Mouse (Mus musculus) hindbrain, embryonic 12.5 days (tissue): ENCODE results near the gene Gm26558. TPM values are rescaled to one million over a fixed set of nuclear protein-coding genes. Genes with fewer than 3 reads are reported as not detected.
A peak's percentile ranks its signal among the peaks of the same experiment; 100 is the strongest.

ENCODE experiments used
- ATAC-seq: fragments of 200-750 bp; cut with Nextera tagmentation; 2 replicates; pipeline ENCODE4 v1.8.0; 2017; ENCODE audit warnings: moderate TSS enrichment; ENCODE audit not compliant: low FRiP score
- H3K27ac ChIP-seq: fragments of 300-500 bp; sonication (generic); 2 replicates; pipeline ENCODE4 v1.5.1; 2016; ENCODE audit warnings: mild to moderate bottlenecking
- H3K27me3 ChIP-seq: fragments of 300-500 bp; sonication (generic); 2 replicates; pipeline ENCODE4 v1.6.1; 2016; ENCODE audit warnings: mild to moderate bottlenecking
- H3K36me3 ChIP-seq: fragments of 300-500 bp; sonication (generic); 2 replicates; pipeline ENCODE4 v1.6.1; 2016; ENCODE audit warnings: mild to moderate bottlenecking
- H3K4me1 ChIP-seq: fragments of 300-500 bp; sonication (generic); 2 replicates; pipeline ENCODE4 v1.6.1; 2016
- H3K4me2 ChIP-seq: fragments of 300-500 bp; sonication (generic); replicated peaks from 2 replicates; pipeline ENCODE4 v1.6.1; 2016; ENCODE audit warnings: mild to moderate bottlenecking
- H3K4me3 ChIP-seq: fragments of 300-500 bp; sonication (generic); 2 replicates; pipeline ENCODE4 v1.5.1; 2016; ENCODE audit warnings: mild to moderate bottlenecking
- H3K9ac ChIP-seq: fragments of 300-500 bp; sonication (generic); 2 replicates; pipeline ENCODE4 v1.6.1; 2016; ENCODE audit warnings: mild to moderate bottlenecking, moderate library complexity
- H3K9me3 ChIP-seq: fragments of 300-500 bp; sonication (generic); replicated peaks from 2 replicates; pipeline ENCODE4 v1.6.1; 2016; ENCODE audit warnings: mild to moderate bottlenecking
- WGBS: fragments of 180-500 bp; shearing (Covaris S2); methylation state at CpG from one replicate; pipeline ENCODE4 v1.1.7; 2016; 5-methylcytosine and 5-hydroxymethylcytosine counted together
- polyA plus RNA-seq: library from polyadenylated mRNA; unstranded; fragments of >200 nt; fragmentation: Nextera tagmentation; extraction: Ambion mirVana; gene quantifications from 2 replicates; pipeline ENCODE4 v1.2.1, GENCODE M21; 2016

The Gm26558 gene
- 4.4 and 5.0 TPM in 2 replicates for polyA plus RNA-seq

DNA sequence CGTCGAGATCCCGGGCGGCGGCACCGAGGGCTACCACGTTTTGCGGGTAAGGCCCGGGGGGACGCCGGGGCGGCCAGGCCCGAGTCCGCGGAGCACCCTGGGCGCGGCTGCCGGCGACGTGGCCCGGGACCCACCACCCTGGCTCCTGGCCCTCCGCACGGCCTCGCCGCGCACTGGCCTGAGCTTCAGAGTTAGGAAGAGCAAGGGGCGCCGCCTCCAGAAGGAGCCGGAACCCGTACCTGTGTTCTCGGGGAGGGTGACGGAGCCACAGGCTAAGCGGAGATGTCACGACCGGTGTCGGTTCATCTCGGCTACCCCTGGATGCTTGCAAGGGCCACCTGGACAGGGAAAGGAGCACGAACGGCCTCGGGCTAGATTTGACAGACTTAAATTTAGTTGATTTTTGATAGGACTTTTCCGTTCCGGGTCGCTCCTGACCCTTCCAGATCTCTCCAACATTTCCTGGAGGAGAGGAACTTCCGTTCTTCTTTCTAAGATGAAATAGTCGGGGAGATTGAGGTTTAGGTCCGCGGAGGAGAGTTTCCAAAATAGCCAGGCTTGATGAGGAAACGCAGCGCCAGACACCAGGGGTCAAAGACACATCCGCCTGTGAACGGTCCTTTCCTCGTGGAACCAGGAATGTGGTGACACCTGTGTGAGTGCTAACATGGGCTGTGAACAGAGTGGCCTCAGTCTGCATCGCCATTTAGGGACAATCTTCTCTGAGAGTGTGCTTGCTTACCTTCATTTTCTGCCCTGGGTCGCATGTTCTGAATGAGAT is at the start of gene Gm26558:
Gene Gm26558 (minus strand): TSS at position 394 of the 781 bp plus-strand sequence.
- H3K9me3 ChIP-seq: no peaks in the 10 kb centered on the region
- H3K27ac ChIP-seq: peak within 1 kb of the TSS; percentile 90
- peaks cover 15% of the 10 kb centered on the region for H3K4me1 ChIP-seq
- H3K27me3 ChIP-seq: no peaks in the 10 kb centered on the region
- H3K4me3 ChIP-seq: peak within 1 kb of the TSS; percentile 95
- peak; percentile 85; the same call in 1 of the 2 replicates for ATAC-seq
- H3K9ac ChIP-seq: peak within 1 kb of the TSS; percentile 93
- no peaks in the 10 kb centered on the region for H3K36me3 ChIP-seq
- peak within 1 kb of the TSS; percentile 69 for H3K4me2 ChIP-seq
- under 1% methylated on average over 54 of the region's 54 CpGs for WGBS

DNA sequence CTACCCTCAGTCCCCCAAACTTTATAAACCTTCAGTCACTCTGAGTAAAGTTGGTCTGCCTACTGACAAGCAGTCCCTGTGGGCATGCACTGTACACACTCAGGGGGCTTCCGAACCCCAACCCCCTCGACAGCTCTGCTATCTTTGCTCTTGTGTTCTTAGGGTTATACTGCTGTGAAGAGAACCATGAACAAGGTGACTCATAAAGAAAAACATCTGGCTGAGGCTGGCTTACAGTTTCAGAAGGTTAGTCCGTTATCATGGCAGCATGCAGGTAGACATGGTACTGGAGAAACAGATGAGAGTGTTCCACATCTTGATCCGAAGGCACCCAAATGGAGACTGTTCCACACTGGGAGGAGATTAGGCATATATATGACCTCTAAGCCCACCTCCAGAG is 49.0 kb upstream of the Gm26558 start:
- Histone ChIP-seq H3K36me3 (peaks cover 39% of the 10 kb centered on the region), H3K4me2 (no peak overlapping the region), H3K9ac (no peak overlapping the region), H3K4me1 (no peaks in the 10 kb centered on the region), H3K4me3 (no peak overlapping the region), H3K27me3 (no peaks in the 10 kb centered on the region), H3K9me3 (no peaks in the 10 kb centered on the region), H3K27ac (no peak overlapping the region)
- WGBS: 93% methylated on average over 4 of the region's 4 CpGs
- ATAC-seq: no peak

DNA sequence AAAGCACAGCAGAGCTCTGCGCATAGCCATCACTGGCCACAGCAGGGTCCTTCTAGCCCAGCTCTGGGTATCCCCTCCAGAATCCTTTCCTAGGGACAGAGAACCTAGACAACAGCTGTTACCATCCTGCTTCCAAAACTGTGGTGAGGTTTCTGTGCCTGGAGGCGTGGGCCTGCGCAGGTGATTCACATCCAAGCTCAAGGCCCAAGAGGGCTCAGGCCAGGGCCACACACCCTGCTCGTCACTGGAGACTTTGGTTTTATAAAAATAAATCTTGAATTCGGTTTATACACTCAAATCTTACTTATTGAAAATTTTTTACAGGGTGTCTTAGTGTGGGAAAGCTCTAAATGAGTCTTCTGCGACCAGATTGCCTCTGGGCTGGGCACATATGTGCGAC is 48.3 kb upstream of the Gm26558 start:
- ATAC-seq: no peak
- Histone ChIP-seq H3K27me3 (no peaks in the 10 kb centered on the region), H3K9ac (no peak overlapping the region), H3K27ac (no peak overlapping the region), H3K9me3 (no peaks in the 10 kb centered on the region), H3K4me1 (no peaks in the 10 kb centered on the region), H3K36me3 (peaks cover 34% of the 10 kb centered on the region), H3K4me2 (no peak overlapping the region), H3K4me3 (no peak overlapping the region)
- WGBS: 93% methylated on average over 7 of the region's 7 CpGs

DNA sequence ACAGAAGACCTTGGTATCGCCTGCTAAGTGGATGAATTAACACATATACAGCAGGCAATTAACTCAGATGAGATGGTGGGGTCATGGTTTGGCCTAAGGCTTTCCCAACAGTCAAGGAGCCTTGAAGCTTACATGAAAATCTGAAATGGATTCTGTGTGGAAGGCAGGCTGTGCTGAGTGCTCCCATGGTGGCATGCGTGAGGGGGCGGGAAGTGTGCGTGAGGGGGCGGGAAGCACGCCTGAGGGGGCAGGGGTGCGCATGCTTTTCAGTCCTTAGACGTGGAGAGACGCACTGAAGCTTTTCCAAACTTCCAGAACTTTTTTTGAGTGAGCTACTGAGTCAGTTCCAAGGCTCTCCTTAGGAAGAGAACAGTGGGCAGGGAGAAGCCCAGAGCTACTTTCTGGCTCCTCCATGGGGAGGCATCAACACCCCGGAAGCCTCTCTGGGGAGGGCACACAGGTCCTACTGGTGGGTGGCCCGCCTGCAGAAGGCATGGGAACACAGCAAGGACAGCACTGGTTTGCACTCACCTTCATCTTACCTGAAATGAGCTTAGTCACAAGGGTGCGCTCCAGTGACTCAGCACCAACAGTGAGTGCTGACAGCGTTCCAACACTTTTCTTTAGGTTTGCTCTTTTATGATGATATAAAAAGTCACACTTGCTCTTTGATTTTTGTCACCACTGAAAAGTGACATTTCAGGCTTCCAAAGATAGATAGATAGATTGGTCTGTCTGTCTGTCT is 47.2 kb upstream of the Gm26558 start:
- Histone ChIP-seq H3K9ac (no peak overlapping the region), H3K27ac (no peak overlapping the region), H3K4me1 (peaks cover 5% of the 10 kb centered on the region), H3K9me3 (no peaks in the 10 kb centered on the region), H3K27me3 (no peaks in the 10 kb centered on the region), H3K36me3 (peaks cover 28% of the 10 kb centered on the region), H3K4me2 (no peak overlapping the region), H3K4me3 (no peak overlapping the region)
- 83% methylated on average over 13 of the region's 13 CpGs for WGBS
- ATAC-seq: no peak

DNA sequence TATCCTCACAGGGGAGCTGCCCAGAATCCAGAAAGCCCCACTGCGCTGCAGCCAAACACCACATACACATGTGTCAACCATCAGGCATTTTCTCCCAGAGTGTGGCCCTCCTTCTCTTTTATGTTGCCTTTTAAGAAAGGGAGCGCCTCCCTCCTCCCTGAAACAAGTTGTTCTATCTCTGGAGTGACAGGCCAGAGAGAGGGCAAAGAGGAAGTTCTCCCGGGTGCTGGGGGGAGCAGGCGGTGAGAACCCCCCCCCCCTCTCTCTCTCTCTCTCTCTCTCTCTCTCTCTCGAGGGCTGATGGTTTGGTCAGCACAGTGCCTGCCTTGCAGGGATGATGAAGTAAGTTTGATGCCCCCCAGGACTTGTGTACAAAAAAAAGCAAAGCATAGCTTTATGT is 40.5 kb upstream of the Gm26558 start:
- H3K4me2 ChIP-seq: no peak overlapping the region
- peaks cover 5% of the 10 kb centered on the region for H3K4me1 ChIP-seq
- H3K4me3 ChIP-seq: no peak overlapping the region
- no peaks in the 10 kb centered on the region for H3K9me3 ChIP-seq
- H3K27ac ChIP-seq: no peak overlapping the region
- H3K27me3 ChIP-seq: no peaks in the 10 kb centered on the region
- no peak for ATAC-seq
- no peak overlapping the region for H3K9ac ChIP-seq
- WGBS: 40% methylated on average over 5 of the region's 5 CpGs
- H3K36me3 ChIP-seq: no peaks in the 10 kb centered on the region

DNA sequence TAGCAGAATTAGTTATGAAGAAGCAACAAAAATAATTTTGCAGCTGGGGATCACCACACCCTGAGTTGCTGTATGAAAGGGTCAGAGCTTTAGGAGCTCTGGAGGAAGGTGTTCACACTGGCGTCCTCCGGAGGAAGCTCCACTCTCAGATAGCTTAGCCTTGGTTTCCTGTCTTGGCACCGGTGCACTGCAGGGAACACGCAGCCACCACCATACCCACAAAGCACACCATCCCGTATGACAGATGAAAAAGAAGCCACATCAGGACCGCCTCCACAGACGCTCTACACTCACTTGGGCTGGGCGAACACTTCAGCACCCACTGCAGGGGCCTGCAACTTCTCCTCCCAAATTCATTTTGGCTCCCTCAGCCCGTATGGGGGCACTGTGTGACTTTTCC is 39.7 kb upstream of the Gm26558 start:
- Histone ChIP-seq H3K27me3 (no peaks in the 10 kb centered on the region), H3K36me3 (no peaks in the 10 kb centered on the region), H3K9ac (no peak overlapping the region), H3K27ac (no peak overlapping the region), H3K4me3 (no peak overlapping the region), H3K4me2 (no peak overlapping the region), H3K9me3 (no peaks in the 10 kb centered on the region), H3K4me1 (peaks cover 5% of the 10 kb centered on the region)
- no peak for ATAC-seq
- WGBS: 60% methylated on average over 9 of the region's 9 CpGs

DNA sequence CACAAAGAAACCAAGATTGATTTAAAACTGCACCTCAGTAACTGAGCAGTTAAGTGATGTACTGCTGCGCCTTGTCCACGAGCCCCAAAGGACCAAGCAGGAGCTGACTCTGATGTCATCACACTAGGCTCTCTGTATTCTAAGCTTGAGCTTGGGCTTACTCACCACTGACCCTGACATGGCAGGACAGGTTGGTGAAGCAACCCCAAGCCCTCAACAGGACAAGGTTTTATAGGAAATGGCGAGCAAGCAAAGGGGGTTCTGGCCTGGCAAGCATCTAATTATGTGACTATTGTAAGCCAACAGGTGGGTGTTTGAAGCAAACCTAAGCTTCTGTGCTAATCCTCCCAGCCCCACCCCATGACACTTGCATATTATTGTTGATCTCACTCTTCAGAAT is 38.9 kb upstream of the Gm26558 start:
- WGBS: 92% methylated on average over 3 of the region's 3 CpGs

DNA sequence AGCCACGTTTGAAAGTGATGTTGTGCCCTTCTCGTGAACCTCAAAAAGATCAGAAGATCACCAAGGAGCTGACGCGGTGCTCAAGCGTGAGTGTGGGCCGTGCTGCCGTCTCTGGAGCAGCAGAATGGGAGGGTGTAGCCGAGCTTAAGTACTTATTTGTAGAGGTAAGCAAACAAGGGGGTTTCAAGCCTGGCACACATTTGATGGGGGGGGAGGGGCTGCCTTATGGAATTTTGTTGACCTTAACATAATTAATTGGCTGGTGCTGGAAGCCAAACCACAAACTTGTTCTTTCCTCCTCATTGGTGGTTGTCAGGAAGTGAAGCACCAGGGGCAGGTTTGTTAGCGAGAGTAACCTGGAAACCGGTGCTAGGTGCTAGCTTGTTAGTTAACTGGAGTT is 33.8 kb upstream of the Gm26558 start:
- WGBS: 90% methylated on average over 10 of the region's 10 CpGs
- no peaks in the 10 kb centered on the region for H3K4me1 ChIP-seq
- H3K4me2 ChIP-seq: no peak overlapping the region
- no peaks in the 10 kb centered on the region for H3K27me3 ChIP-seq
- no peak overlapping the region for H3K27ac ChIP-seq
- H3K9me3 ChIP-seq: no peaks in the 10 kb centered on the region
- no peak overlapping the region for H3K9ac ChIP-seq
- ATAC-seq: no peak
- H3K36me3 ChIP-seq: peaks cover 16% of the 10 kb centered on the region
- no peak overlapping the region for H3K4me3 ChIP-seq

More for the DNA sequence above, 38.9 kb upstream of the Gm26558 start:
- no peak overlapping the region for H3K4me2 ChIP-seq
- H3K27ac ChIP-seq: no peak overlapping the region
- H3K27me3 ChIP-seq: no peaks in the 10 kb centered on the region
- no peak overlapping the region for H3K4me3 ChIP-seq
- no peaks in the 10 kb centered on the region for H3K9me3 ChIP-seq
- H3K9ac ChIP-seq: no peak overlapping the region
- no peaks in the 10 kb centered on the region for H3K36me3 ChIP-seq
- no peak for ATAC-seq
- peaks cover 5% of the 10 kb centered on the region for H3K4me1 ChIP-seq

DNA sequence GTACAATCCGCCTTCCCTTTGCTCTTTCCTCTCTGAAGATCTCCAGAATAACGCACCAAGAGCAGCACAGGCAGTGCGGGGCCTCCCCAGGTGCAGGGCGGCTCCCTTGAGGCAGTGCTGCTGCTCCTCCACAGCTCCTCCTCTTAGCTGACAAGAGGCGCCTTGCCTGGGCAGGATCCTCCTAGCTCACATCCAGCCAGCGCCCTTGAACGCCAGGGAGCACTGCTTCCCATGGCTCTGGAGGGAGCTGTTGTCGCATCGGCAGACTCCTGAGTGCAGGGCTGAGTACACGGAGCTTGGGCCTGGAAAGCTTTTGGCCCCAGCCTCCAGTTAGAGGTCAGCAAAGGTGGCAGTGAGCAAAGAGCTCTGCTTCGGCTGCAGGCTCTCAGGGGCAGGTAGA is 28.3 kb upstream of the Gm26558 start:
- Histone ChIP-seq H3K36me3 (peaks cover 70% of the 10 kb centered on the region), H3K9me3 (no peaks in the 10 kb centered on the region), H3K4me3 (no peak overlapping the region), H3K9ac (no peak overlapping the region), H3K27ac (no peak overlapping the region), H3K27me3 (no peaks in the 10 kb centered on the region), H3K4me2 (no peak overlapping the region), H3K4me1 (no peaks in the 10 kb centered on the region)
- no peak for ATAC-seq
- 89% methylated on average over 11 of the region's 11 CpGs for WGBS

DNA sequence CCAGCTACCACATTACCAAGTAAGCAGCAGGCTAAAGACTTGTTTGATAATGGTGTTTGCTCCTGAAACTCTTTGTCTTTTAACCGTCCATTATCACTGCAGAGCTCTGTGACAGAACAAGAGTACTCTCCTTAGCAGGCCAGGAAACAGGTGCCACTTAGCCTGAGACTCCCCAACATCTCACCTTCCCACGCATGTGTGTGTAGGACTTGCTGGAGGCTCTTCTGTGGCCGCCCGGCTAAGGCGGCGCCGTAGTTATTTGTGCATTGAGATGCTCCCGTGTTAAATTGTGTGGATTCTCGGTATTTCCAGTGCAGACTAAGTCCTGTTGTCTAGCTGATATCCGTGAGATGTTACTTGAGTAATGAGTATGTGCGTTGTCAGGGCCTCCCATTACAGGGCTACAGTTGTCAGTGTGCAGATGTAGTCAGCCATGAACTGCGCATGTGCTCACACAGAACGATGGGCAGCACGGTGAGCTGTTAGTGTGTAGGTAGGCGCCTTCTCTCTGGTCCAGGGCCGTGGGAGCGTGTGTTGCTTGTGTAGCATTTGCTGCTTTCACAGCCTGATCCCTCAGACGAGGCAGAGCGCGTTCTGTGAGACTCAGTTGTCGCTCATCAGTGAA is 26.7 kb upstream of the Gm26558 start:
- no peak for ATAC-seq
- no peak overlapping the region for H3K4me2 ChIP-seq
- peaks cover 85% of the 10 kb centered on the region for H3K36me3 ChIP-seq
- no peaks in the 10 kb centered on the region for H3K27me3 ChIP-seq
- H3K4me1 ChIP-seq: no peaks in the 10 kb centered on the region
- H3K4me3 ChIP-seq: no peak overlapping the region
- H3K9ac ChIP-seq: no peak overlapping the region
- 93% methylated on average over 21 of the region's 21 CpGs for WGBS
- H3K27ac ChIP-seq: no peak overlapping the region
- H3K9me3 ChIP-seq: no peaks in the 10 kb centered on the region

DNA sequence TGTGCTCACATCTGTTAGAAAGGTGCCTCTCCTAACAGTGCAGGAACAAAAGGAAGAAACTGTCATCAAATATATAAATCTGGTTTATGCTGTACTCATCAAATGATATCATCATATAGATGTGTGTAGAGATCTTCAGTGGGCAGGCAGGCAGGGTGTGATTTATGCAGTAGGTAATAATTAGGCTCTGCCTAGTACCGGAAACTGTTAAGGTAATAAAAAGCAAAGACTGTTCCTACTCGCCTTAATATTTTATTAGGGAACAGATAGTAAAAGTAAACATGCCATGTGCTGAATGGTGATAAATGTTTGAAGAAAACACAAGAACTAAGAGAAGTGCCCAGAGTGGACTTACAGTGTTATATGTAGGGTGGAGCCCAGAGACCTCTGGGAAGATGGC is 20.4 kb upstream of the Gm26558 start:
- H3K36me3 ChIP-seq: peaks cover 83% of the 10 kb centered on the region
- no peak overlapping the region for H3K27ac ChIP-seq
- no peaks in the 10 kb centered on the region for H3K9me3 ChIP-seq
- no peaks in the 10 kb centered on the region for H3K27me3 ChIP-seq
- WGBS: 88% methylated on average over 2 of the region's 2 CpGs
- H3K4me2 ChIP-seq: no peak overlapping the region
- ATAC-seq: no peak
- no peak overlapping the region for H3K9ac ChIP-seq
- H3K4me3 ChIP-seq: no peak overlapping the region
- H3K4me1 ChIP-seq: no peaks in the 10 kb centered on the region

DNA sequence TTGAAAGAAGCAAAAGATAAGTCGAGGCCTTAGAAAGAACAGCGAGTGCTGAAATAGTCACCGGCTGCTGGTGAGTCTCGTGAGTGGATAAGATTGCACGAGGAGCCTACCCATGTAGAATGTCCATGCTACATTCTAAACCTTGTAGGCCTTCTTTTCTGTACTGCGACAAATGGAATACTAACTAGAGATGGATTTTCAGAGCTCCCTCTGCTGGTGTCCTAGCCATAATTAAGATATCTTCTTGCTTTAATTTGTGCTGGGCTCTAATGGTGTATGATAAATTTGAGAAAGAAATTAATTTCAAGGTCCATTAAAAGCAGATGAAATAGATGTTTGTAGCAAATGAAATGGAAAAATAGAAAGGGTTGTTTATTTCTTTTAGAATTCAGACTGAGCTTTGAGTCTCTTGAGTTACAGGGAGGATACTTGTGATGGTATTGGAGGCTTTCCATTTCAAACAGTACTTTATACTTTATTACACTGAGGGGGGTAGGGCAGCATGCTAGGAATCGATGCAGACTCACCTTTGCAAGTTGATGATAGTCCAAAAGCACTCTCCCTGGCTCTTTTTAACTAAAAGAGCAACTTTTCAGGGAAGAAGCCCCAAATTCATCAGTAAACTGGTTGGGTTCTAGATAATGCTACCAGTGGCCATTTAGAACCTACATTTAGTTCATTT is 11.7 kb upstream of the Gm26558 start:
- 88% methylated on average over 7 of the region's 7 CpGs for WGBS
- Histone ChIP-seq H3K4me1 (0 out of 2 replicates have a peak, but pooled peaks cover 2% of the 10 kb centered on the region), H3K4me2 (no peak overlapping the region), H3K27me3 (no peaks in the 10 kb centered on the region), H3K9me3 (no peaks in the 10 kb centered on the region), H3K9ac (no peak overlapping the region), H3K27ac (no peak overlapping the region), H3K36me3 (peaks cover 8% of the 10 kb centered on the region), H3K4me3 (no peak overlapping the region)
- no peak for ATAC-seq
